Mouse (Mus musculus) limb, embryonic 14.5 days (tissue): ENCODE measurements around the gene Grik2. TPM values are rescaled to one million over a fixed set of nuclear protein-coding genes. Genes with fewer than 3 reads are reported as not detected.

Experiments
- ATAC-seq: fragments of 200-750 bp; cut with Nextera tagmentation; 2 replicates; pipeline ENCODE4 v1.8.0; 2017; ENCODE audit warnings: low read depth, moderate number of reproducible peaks, moderate TSS enrichment; ENCODE audit not compliant: low FRiP score
- DNase-seq: peaks from one replicate; pipeline ENCODE4 v3.0.0-alpha.2; 2015; ENCODE audit warnings: low spot score
- H3K27ac ChIP-seq: fragments of 300-500 bp; sonication (generic); replicated peaks from 2 replicates; pipeline ENCODE4 v1.5.1; 2014; ENCODE audit warnings: low read depth, mild to moderate bottlenecking, low read length, moderate library complexity, mixed read lengths
- H3K27me3 ChIP-seq: fragments of 300-500 bp; sonication (generic); 2 replicates; pipeline ENCODE4 v1.6.1; 2014; ENCODE audit warnings: low read length, mixed read lengths; ENCODE audit not compliant: control insufficient read depth, insufficient read depth
- H3K36me3 ChIP-seq: fragments of 300-500 bp; sonication (generic); 2 replicates; pipeline ENCODE4 v1.6.1; 2014; ENCODE audit warnings: mild to moderate bottlenecking, low read length, moderate library complexity, mixed read lengths; ENCODE audit not compliant: control insufficient read depth, insufficient read depth
- H3K4me1 ChIP-seq: fragments of 300-500 bp; sonication (generic); 2 replicates; pipeline ENCODE4 v1.6.1; 2014; ENCODE audit warnings: antibody characterized with exemption, low read length, mixed read lengths; ENCODE audit not compliant: control insufficient read depth, insufficient read depth
- H3K4me2 ChIP-seq: fragments of 300-500 bp; sonication (generic); replicated peaks from 2 replicates; pipeline ENCODE4 v1.6.1; 2014; ENCODE audit warnings: low read depth, mild to moderate bottlenecking, low read length, moderate library complexity; ENCODE audit not compliant: severe bottlenecking
- H3K4me3 ChIP-seq: fragments of 300-500 bp; sonication (generic); replicated peaks from 2 replicates; pipeline ENCODE4 v1.5.1; 2014; ENCODE audit warnings: low read length
- H3K9ac ChIP-seq: fragments of 300-500 bp; sonication (generic); 2 replicates; pipeline ENCODE4 v1.6.1; 2014; ENCODE audit warnings: mild to moderate bottlenecking, low read depth, low read length, moderate library complexity; ENCODE audit not compliant: severe bottlenecking
- H3K9me3 ChIP-seq: fragments of 300-500 bp; sonication (generic); 2 replicates; pipeline ENCODE4 v1.6.1; 2016; ENCODE audit warnings: low read length; ENCODE audit not compliant: control insufficient read depth
- POLR2A ChIP-seq: fragments of 200-500 bp; IDR thresholded peaks from 2 replicates; pipeline ENCODE4 v1.8.0; 2012; ENCODE audit warnings: inconsistent platforms, mild to moderate bottlenecking, moderate library complexity, borderline replicate concordance; ENCODE audit not compliant: insufficient read depth, insufficient read length; ENCODE audit errors: extremely low read depth
- WGBS: fragments of 180-500 bp; shearing (Covaris S2); extraction: QIAGEN DNeasy Blood & Tissue Kit; methylation state at CpG from one replicate; pipeline ENCODE4 v1.1.7; 2014; 5-methylcytosine and 5-hydroxymethylcytosine counted together
- polyA plus RNA-seq, 2 experiments: library from polyadenylated mRNA; depleted of rRNA in 1 of 2; stranded (reverse) in 1 of 2; unstranded in 1 of 2; fragments of >200 nt; fragmentation: Nextera tagmentation in 1 of 2; extraction: Ambion mirVana in 1 of 2; gene quantifications; 2 replicates each; pipeline versions ENCODE4 v1.2.1 to v1.2.3; 2012 to 2014

The Grik2 gene
- polyA plus RNA-seq, 2 experiments = 2.7 to 3.5 TPM

- Histone ChIP-seq H3K4me1 (no peaks in the 10 kb centered on the region), H3K27ac (no peak overlapping the region), H3K36me3 (no peaks in the 10 kb centered on the region), H3K9ac (no peak overlapping the region), H3K9me3 (no peaks in the 10 kb centered on the region), H3K27me3 (no peaks in the 10 kb centered on the region), H3K4me3 (no peak overlapping the region), H3K4me2 (no peak overlapping the region)
- ATAC-seq (no peak), DNase-seq (no peak)
- WGBS = 75% methylated on average over 2 of the region's 2 CpGs
- no peak for TF ChIP-seq POLR2A
Observed at GRCm38 (mm10) chr10:49597652-49598051, 190.9 kb downstream of the Grik2 start.

GRCm38 (mm10) chr10:49573514-49573913 is 215.1 kb downstream of the Grik2 start:
- no peaks in the 10 kb centered on the region for H3K27me3 ChIP-seq
- H3K9ac ChIP-seq = no peak overlapping the region
- no peaks in the 10 kb centered on the region for H3K36me3 ChIP-seq
- H3K4me3 ChIP-seq = no peak overlapping the region
- no peak for ATAC-seq
- H3K4me1 ChIP-seq = no peaks in the 10 kb centered on the region
- DNase-seq = no peak
- no peak for TF ChIP-seq POLR2A
- H3K4me2 ChIP-seq = no peak overlapping the region
- 85% methylated on average over 7 of the region's 7 CpGs for WGBS
- no peak overlapping the region for H3K27ac ChIP-seq
- no peaks in the 10 kb centered on the region for H3K9me3 ChIP-seq

GRCm38 (mm10) chr10:49559872-49560407 is 228.6 kb downstream of the Grik2 start:
- 89% methylated on average over 1 of the region's 1 CpGs for WGBS
- Histone ChIP-seq H3K27ac (no peak overlapping the region), H3K27me3 (no peaks in the 10 kb centered on the region), H3K9me3 (no peaks in the 10 kb centered on the region), H3K36me3 (no peaks in the 10 kb centered on the region), H3K4me2 (no peak overlapping the region), H3K9ac (no peak overlapping the region), H3K4me3 (no peak overlapping the region), H3K4me1 (no peaks in the 10 kb centered on the region)
- no peak for DNase-seq
- TF ChIP-seq POLR2A = no peak
- ATAC-seq = no peak

GRCm38 (mm10) chr10:49542249-49542648 is 246.3 kb downstream of the Grik2 start:
- Histone ChIP-seq H3K36me3 (no peaks in the 10 kb centered on the region), H3K27ac (no peak overlapping the region), H3K4me1 (no peaks in the 10 kb centered on the region), H3K4me2 (no peak overlapping the region), H3K9ac (no peak overlapping the region), H3K27me3 (no peaks in the 10 kb centered on the region), H3K9me3 (no peaks in the 10 kb centered on the region), H3K4me3 (no peak overlapping the region)
- DNase-seq (no peak), ATAC-seq (no peak)
- 57% methylated on average over 1 of the region's 1 CpGs for WGBS
- no peak for TF ChIP-seq POLR2A

GRCm38 (mm10) chr10:49519752-49520151 is 268.8 kb downstream of the Grik2 start:
- Histone ChIP-seq H3K36me3 (no peaks in the 10 kb centered on the region), H3K4me1 (no peaks in the 10 kb centered on the region), H3K9ac (no peak overlapping the region), H3K4me3 (no peak overlapping the region), H3K27me3 (no peaks in the 10 kb centered on the region), H3K9me3 (no peaks in the 10 kb centered on the region), H3K27ac (no peak overlapping the region), H3K4me2 (no peak overlapping the region)
- DNase-seq (no peak), ATAC-seq (no peak)
- 100% methylated on average over 1 of the region's 1 CpGs for WGBS
- TF ChIP-seq POLR2A = no peak

- DNase-seq (no peak), ATAC-seq (no peak)
- Histone ChIP-seq H3K9ac (no peak overlapping the region), H3K9me3 (no peaks in the 10 kb centered on the region), H3K27ac (no peak overlapping the region), H3K4me2 (no peak overlapping the region), H3K27me3 (no peaks in the 10 kb centered on the region), H3K36me3 (no peaks in the 10 kb centered on the region), H3K4me3 (no peak overlapping the region), H3K4me1 (no peaks in the 10 kb centered on the region)
- 50% methylated on average over 1 of the region's 1 CpGs for WGBS
- TF ChIP-seq POLR2A = no peak
Observed at GRCm38 (mm10) chr10:49500628-49501027, 287.9 kb downstream of the Grik2 start.
